Mouse (Mus musculus) MEL (cell line): ENCODE measurements around the gene Rnf8. TPM values are rescaled to one million over a fixed set of nuclear protein-coding genes. Genes with fewer than 3 reads are reported as not detected.

Source experiments
- DNase-seq: peaks from one replicate; pipeline ENCODE4 v3.0.0; 2011; ENCODE audit warnings: low read depth, low spot score
- H3K27ac ChIP-seq: 2 replicates; pipeline ENCODE4 v1.5.1; 2012; ENCODE audit warnings: low read depth, mild to moderate bottlenecking, control low read depth, low read length, moderate library complexity; ENCODE audit not compliant: control insufficient read depth
- H3K27me3 ChIP-seq, 2 experiments: fragments of 150-350 bp in 1 of 2; sonication (generic) in 1 of 2; 2 replicates each; pipeline ENCODE4 v1.6.1; 2012; ENCODE audit warnings: low read length in 2 of 2, mild to moderate bottlenecking in 2 of 2, improper control_type of control experiment in 1 of 2, moderate library complexity in 1 of 2; ENCODE audit not compliant: insufficient read depth in 2 of 2, control insufficient read depth in 1 of 2
- H3K36me3 ChIP-seq, 2 experiments: 2 replicates each; pipeline ENCODE4 v1.6.1; 2012 to 2014; ENCODE audit warnings: low read length in 2 of 2, improper control_type of control experiment in 1 of 2, inconsistent platforms in 1 of 2, mild to moderate bottlenecking in 1 of 2; ENCODE audit not compliant: insufficient read depth in 2 of 2, control insufficient read depth in 1 of 2
- H3K4me1 ChIP-seq, 2 experiments: fragments of 150-350 bp in 1 of 2; sonication (generic) in 1 of 2; 2 replicates each; pipeline ENCODE4 v1.6.1; 2012; ENCODE audit warnings: low read length in 2 of 2, improper control_type of control experiment in 1 of 2, mild to moderate bottlenecking in 1 of 2; ENCODE audit not compliant: insufficient read depth in 2 of 2, control insufficient read depth in 1 of 2
- H3K4me3 ChIP-seq, 2 experiments: fragments of 150-350 bp in 1 of 2; sonication (generic) in 1 of 2; 2 replicates each; pipeline ENCODE4 v1.5.1; 2012; ENCODE audit warnings: low read depth in 2 of 2, low read length in 2 of 2, mild to moderate bottlenecking in 2 of 2, moderate library complexity in 2 of 2, control low read depth in 1 of 2, improper control_type of control experiment in 1 of 2; ENCODE audit not compliant: control insufficient read depth in 1 of 2, insufficient read depth in 1 of 2
- H3K79me2 ChIP-seq: 2 replicates; pipeline ENCODE4 v1.6.1; 2012; ENCODE audit warnings: mild to moderate bottlenecking, low read length, moderate library complexity; ENCODE audit not compliant: control insufficient read depth, poor library complexity, insufficient read depth
- H3K9ac ChIP-seq: 2 replicates; pipeline ENCODE4 v1.6.1; 2012; ENCODE audit warnings: low read depth, mild to moderate bottlenecking, control low read depth, low read length, moderate library complexity; ENCODE audit not compliant: control insufficient read depth, poor library complexity, severe bottlenecking
- H3K9me3 ChIP-seq: fragments of 150-350 bp; sonication (generic); replicated peaks from 2 replicates; pipeline ENCODE4 v1.6.1; 2012; ENCODE audit warnings: mild to moderate bottlenecking, low read length, improper control_type of control experiment, moderate library complexity; ENCODE audit not compliant: insufficient read depth
- CHD1 ChIP-seq: IDR thresholded peaks from 2 replicates; pipeline ENCODE4 v1.6.1; 2012; ENCODE audit warnings: low read depth, mild to moderate bottlenecking, inconsistent platforms, low read length, improper control_type of control experiment
- ELF1 ChIP-seq: IDR thresholded peaks from 2 replicates; pipeline ENCODE4 v1.6.1; 2014; ENCODE audit warnings: low read depth, mild to moderate bottlenecking, inconsistent platforms, low read length, improper control_type of control experiment, moderate library complexity
- EP300 ChIP-seq, 2 experiments: IDR thresholded peaks; 2 replicates each; pipeline ENCODE4 v1.6.1; 2011; ENCODE audit warnings: improper control_type of control experiment in 2 of 2, low read length in 2 of 2, low read depth in 1 of 2, mild to moderate bottlenecking in 1 of 2
- GABPA ChIP-seq: IDR thresholded peaks from 2 replicates; pipeline ENCODE4 v1.6.1; 2012; ENCODE audit warnings: low read depth, mild to moderate bottlenecking, inconsistent platforms, low read length, improper control_type of control experiment, moderate library complexity
- GATA1 ChIP-seq: IDR thresholded peaks from 2 replicates; pipeline ENCODE4 v1.6.1; 2011; ENCODE audit warnings: low read depth, low read length, improper control_type of control experiment
- JUND ChIP-seq: IDR thresholded peaks from 2 replicates; pipeline ENCODE4 v1.6.1; 2011; ENCODE audit warnings: low read depth, mild to moderate bottlenecking, improper control_type of control experiment, low read length
- MAFK ChIP-seq: IDR thresholded peaks from 2 replicates; pipeline ENCODE4 v1.6.1; 2011; ENCODE audit warnings: low read depth, mild to moderate bottlenecking, low read length, improper control_type of control experiment, borderline replicate concordance
- MAX ChIP-seq: IDR thresholded peaks from 2 replicates; pipeline ENCODE4 v1.6.1; 2011; ENCODE audit warnings: low read length, improper control_type of control experiment
- MEF2A ChIP-seq: IDR thresholded peaks from 2 replicates; pipeline ENCODE4 v1.6.1; 2014; ENCODE audit warnings: low read depth, mild to moderate bottlenecking, inconsistent platforms, low read length, improper control_type of control experiment; ENCODE audit not compliant: poor library complexity, insufficient replicate concordance, severe bottlenecking; ENCODE audit errors: extremely low read depth
- MXI1 ChIP-seq: IDR thresholded peaks from 2 replicates; pipeline ENCODE4 v1.6.1; 2011; ENCODE audit warnings: mild to moderate bottlenecking, low read depth, low read length, improper control_type of control experiment
- MYB ChIP-seq: IDR thresholded peaks from 2 replicates; pipeline ENCODE4 v1.6.1; 2011; ENCODE audit warnings: mild to moderate bottlenecking, low read depth, low read length, improper control_type of control experiment
- NRF1 ChIP-seq: IDR thresholded peaks from 2 replicates; pipeline ENCODE4 v1.6.1; 2014; ENCODE audit warnings: low read depth, mild to moderate bottlenecking, inconsistent platforms, low read length, improper control_type of control experiment, moderate library complexity; ENCODE audit not compliant: poor library complexity, insufficient read depth, severe bottlenecking
- POLR2AphosphoS5 ChIP-seq: IDR thresholded peaks from 2 replicates; pipeline ENCODE4 v1.6.1; 2012; ENCODE audit warnings: low read depth, borderline replicate concordance, mild to moderate bottlenecking, inconsistent platforms, low read length, moderate library complexity, mixed read lengths
- RAD21 ChIP-seq: IDR thresholded peaks from 2 replicates; pipeline ENCODE4 v1.6.1; 2011; ENCODE audit warnings: mild to moderate bottlenecking, low read depth, low read length, improper control_type of control experiment
- RCOR1 ChIP-seq: IDR thresholded peaks from 2 replicates; pipeline ENCODE4 v1.6.1; 2012; ENCODE audit warnings: low read depth, mild to moderate bottlenecking, inconsistent platforms, low read length, improper control_type of control experiment
- SMC3 ChIP-seq: IDR thresholded peaks from 2 replicates; pipeline ENCODE4 v1.6.1; 2011; ENCODE audit warnings: low read depth, low read length, improper control_type of control experiment
- TBP ChIP-seq: IDR thresholded peaks from 2 replicates; pipeline ENCODE4 v1.8.0; 2011; ENCODE audit warnings: low read depth, low read length, improper control_type of control experiment
- TCF12 ChIP-seq: IDR thresholded peaks from 2 replicates; pipeline ENCODE4 v1.6.1; 2014; ENCODE audit warnings: low read depth, mild to moderate bottlenecking, inconsistent platforms, low read length, improper control_type of control experiment, moderate library complexity
- UBTF ChIP-seq: IDR thresholded peaks from 2 replicates; pipeline ENCODE4 v1.6.1; 2012; ENCODE audit warnings: low read depth, mild to moderate bottlenecking, inconsistent platforms, low read length, improper control_type of control experiment, moderate library complexity, borderline replicate concordance; ENCODE audit not compliant: insufficient read depth
- USF1 ChIP-seq: IDR thresholded peaks from 2 replicates; pipeline ENCODE4 v1.6.1; 2014; ENCODE audit warnings: low read depth, mild to moderate bottlenecking, inconsistent platforms, low read length, improper control_type of control experiment, moderate library complexity
- USF2 ChIP-seq, 2 experiments: IDR thresholded peaks; 2 replicates each; pipeline ENCODE4 v1.6.1; 2011 to 2012; ENCODE audit warnings: improper control_type of control experiment in 2 of 2, low read length in 2 of 2, borderline replicate concordance in 1 of 2, inconsistent platforms in 1 of 2, low read depth in 1 of 2, mild to moderate bottlenecking in 1 of 2; ENCODE audit not compliant: insufficient read depth in 1 of 2
- ZC3H11A ChIP-seq: IDR thresholded peaks from 2 replicates; pipeline ENCODE4 v1.6.1; 2012; ENCODE audit warnings: low read depth, mild to moderate bottlenecking, inconsistent platforms, low read length, improper control_type of control experiment
- ZKSCAN1 ChIP-seq: IDR thresholded peaks from 2 replicates; pipeline ENCODE4 v1.6.1; 2012; ENCODE audit warnings: low read depth, mild to moderate bottlenecking, inconsistent platforms, low read length, improper control_type of control experiment, moderate library complexity
- polyA plus RNA-seq, 2 experiments: library from polyadenylated mRNA; stranded (reverse) in 1 of 2; unstranded in 1 of 2; fragments of >175 nt in 1 of 2; fragments of >200 nt in 1 of 2; gene quantifications; 2 replicates each; pipeline versions ENCODE4 v1.2.1 to v1.2.4; 2012; ENCODE audit warnings: low replicate concordance in 2 of 2, low read depth in 1 of 2; ENCODE audit not compliant: insufficient read length in 2 of 2, insufficient read depth in 1 of 2, missing spikeins in 1 of 2
- total RNA-seq: library from RNA; depleted of rRNA; stranded (reverse); fragments of 300-350 nt; gene quantifications from 2 replicates; pipeline ENCODE4 v1.2.3, GENCODE M21; 2012

Rnf8 gene
- total and polyA plus RNA-seq, 3 experiments: 40.3 to 49.2 TPM; not detected in 1

DNA sequence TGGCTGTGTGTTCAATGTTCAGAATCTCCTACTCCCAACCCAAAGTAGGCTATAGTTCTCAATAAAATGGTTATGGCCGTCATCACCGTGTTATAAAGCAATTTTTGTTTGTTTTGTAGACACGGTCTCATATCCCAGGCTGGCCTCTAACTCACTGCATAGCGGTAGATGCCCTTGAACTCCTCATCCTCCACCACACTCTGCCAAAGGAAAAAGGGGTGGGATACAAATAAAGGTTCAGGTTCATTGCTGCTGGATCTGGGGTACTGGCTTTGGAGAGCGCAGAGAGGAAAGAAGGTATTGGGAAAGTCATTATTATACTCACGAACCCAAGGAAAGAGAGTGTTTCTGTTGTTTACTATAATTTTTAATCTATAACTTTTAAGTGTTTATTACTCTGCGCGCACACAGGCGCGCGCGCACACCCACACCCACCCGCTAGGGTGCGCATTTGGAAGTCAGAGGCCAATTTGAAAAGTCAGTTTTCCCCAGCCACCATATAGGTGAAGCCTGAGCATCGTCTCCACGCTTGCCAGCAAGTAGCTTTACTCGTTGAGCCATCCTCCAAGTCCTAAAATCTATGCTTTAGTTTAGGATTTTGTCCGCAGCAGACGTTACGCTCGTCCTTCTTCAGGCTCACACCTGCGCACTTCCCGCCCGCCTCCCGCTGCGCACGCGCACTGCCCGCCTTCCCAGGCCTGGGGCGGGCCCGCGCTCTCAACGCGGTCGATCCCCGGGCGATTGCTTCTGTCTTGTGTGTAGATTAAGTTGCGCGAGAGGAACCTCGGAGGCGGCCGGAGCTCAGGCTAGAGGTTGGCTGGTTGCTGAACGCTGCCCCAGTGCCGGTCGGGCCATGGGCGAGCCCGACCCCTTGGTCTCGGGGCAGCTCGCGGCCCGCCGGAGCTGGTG, at the start of gene Rnf8, which contains the start of gene Gm28043 (continued):
- no peak for TF ChIP-seq MAFK
- no peak for TF ChIP-seq ZKSCAN1
- no peak for TF ChIP-seq MEF2A
- peak; percentile 99 for TF ChIP-seq NRF1

DNA sequence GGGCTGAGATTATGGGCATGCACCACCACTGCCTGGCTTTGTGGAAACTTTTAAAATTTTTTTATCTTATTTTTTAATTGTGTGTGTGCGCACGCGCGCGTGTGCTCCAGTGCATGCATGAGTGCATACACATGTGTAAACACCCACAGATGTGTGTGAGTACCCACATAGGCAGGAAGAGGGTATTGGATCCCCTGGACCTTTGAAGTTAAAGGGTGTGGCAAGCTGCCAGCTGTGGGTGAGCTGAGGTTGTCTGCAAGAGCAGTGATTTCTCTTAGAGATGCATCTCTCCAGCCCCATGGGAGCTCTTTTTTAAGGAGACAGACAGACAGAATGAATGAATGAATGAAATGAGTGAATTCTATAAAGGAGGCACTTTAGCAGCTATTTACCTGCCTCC, 49.1 kb upstream of the Rnf8 start:
- H3K79me2 ChIP-seq: no peaks in the 10 kb centered on the region
- DNase-seq: no peak
- peaks cover 0 to 3% of the 10 kb centered on the region in 2 experiments; a peak in 2 of 4 replicates for H3K36me3 ChIP-seq

DNA sequence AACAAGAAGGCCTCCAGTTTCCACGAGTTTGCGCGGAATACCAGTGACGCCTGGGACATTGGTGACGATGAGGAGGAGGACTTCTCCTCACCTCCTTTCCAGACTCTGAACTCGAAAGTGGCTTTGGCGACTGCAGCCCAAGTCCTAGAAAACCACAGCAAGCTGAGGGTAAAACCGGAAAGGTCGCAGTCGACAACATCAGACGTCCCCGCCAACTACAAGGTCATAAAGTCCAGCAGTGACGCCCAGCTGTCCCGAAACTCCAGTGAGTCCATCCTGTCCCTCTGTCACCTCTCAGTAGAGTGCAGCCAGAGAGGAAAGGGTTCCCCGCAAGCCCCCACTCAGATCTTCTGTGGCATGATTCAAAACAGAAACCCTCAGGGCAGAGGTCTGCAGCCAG, 46.2 kb upstream of the Rnf8 start:
- TF ChIP-seq MXI1 (no peak), SMC3 (no peak), RCOR1 (no peak), JUND (no peak), ZC3H11A (no peak), USF1 (no peak)
- no peak overlapping the region for H3K9ac ChIP-seq
- H3K9me3 ChIP-seq: no peaks in the 10 kb centered on the region
- no peak for DNase-seq
- no peaks in the 10 kb centered on the region for H3K4me1 ChIP-seq
- H3K27ac ChIP-seq: no peak overlapping the region
- no peaks in the 10 kb centered on the region for H3K79me2 ChIP-seq
- no peak overlapping the region for H3K4me3 ChIP-seq
- no peaks in the 10 kb centered on the region for H3K27me3 ChIP-seq
- H3K36me3 ChIP-seq: peaks cover 0 to 2% of the 10 kb centered on the region in 2 experiments; a peak in 2 of 4 replicates

More for the DNA sequence above, 49.1 kb upstream of the Rnf8 start:
- Histone ChIP-seq H3K9me3 (no peaks in the 10 kb centered on the region), H3K27me3 (no peaks in the 10 kb centered on the region), H3K4me3 (no peak overlapping the region), H3K4me1 (no peaks in the 10 kb centered on the region), H3K9ac (no peak overlapping the region), H3K27ac (no peak overlapping the region)
- TF ChIP-seq TCF12: no peak
- no peak for TF ChIP-seq UBTF
- no peak for TF ChIP-seq TBP
- TF ChIP-seq MEF2A: no peak
- no peak for TF ChIP-seq GATA1
- TF ChIP-seq MXI1: no peak
- no peak for TF ChIP-seq EP300 (IDR thresholded peaks at IDR 0.05; ENCODE audit: low read depth in 1 of 2, low read length in 2 of 2)
- no peak for TF ChIP-seq USF1
- no peak for TF ChIP-seq RAD21
- no peak for TF ChIP-seq POLR2AphosphoS5
- no peak for TF ChIP-seq CHD1
- no peak for TF ChIP-seq MAX
- TF ChIP-seq MYB: no peak
- no peak for TF ChIP-seq MAFK
- TF ChIP-seq GABPA: no peak
- no peak for TF ChIP-seq ELF1
- TF ChIP-seq USF2 (IDR thresholded peaks at IDR 0.05; ENCODE audit: borderline replicate concordance in 1 of 2, insufficient read depth in 1 of 2, low read depth in 1 of 2, low read length in 2 of 2): no peak
